Mouse (Mus musculus) heart, embryonic 14.5 days (tissue): Measurements from ENCODE around the gene Sirpa. TPM values are rescaled to one million over a fixed set of nuclear protein-coding genes. Genes with fewer than 3 reads are reported as not detected.

Experiments used
- ATAC-seq: fragments of 200-750 bp; cut with Nextera tagmentation; 2 replicates; pipeline ENCODE4 v1.8.0; 2017; ENCODE audit warnings: low read depth, moderate TSS enrichment; ENCODE audit not compliant: insufficient number of reproducible peaks, insufficient read depth, low FRiP score
- H3K27ac ChIP-seq, 2 experiments: fragments of 200-500 bp in 1 of 2; fragments of 300-500 bp in 1 of 2; sonication (generic) in 1 of 2; replicated peaks in 1 of 2; 2 replicates each; pipeline ENCODE4 v1.5.1; 2012 to 2014; ENCODE audit warnings: low read depth in 2 of 2, low read length in 2 of 2, control low read depth in 1 of 2, mild to moderate bottlenecking in 1 of 2, mixed read lengths in 1 of 2; ENCODE audit not compliant: control insufficient read depth in 1 of 2, insufficient read depth in 1 of 2
- H3K27me3 ChIP-seq: fragments of 300-500 bp; sonication (generic); 2 replicates; pipeline ENCODE4 v1.6.1; 2014; ENCODE audit warnings: mild to moderate bottlenecking, low read length, control low read depth; ENCODE audit not compliant: control insufficient read depth, insufficient read depth
- H3K36me3 ChIP-seq: fragments of 300-500 bp; sonication (generic); 2 replicates; pipeline ENCODE4 v1.6.1; 2014; ENCODE audit warnings: mild to moderate bottlenecking, control low read depth, low read length, mixed read lengths; ENCODE audit not compliant: control insufficient read depth, insufficient read depth
- H3K4me1 ChIP-seq, 2 experiments: fragments of 200-500 bp in 1 of 2; fragments of 300-500 bp in 1 of 2; sonication (generic) in 1 of 2; 2 replicates each; pipeline ENCODE4 v1.6.1; 2012 to 2014; ENCODE audit warnings: low read length in 2 of 2, control low read depth in 1 of 2, mixed read lengths in 1 of 2; ENCODE audit not compliant: control insufficient read depth in 2 of 2, insufficient read depth in 2 of 2
- H3K4me2 ChIP-seq: fragments of 300-500 bp; sonication (generic); 2 replicates; pipeline ENCODE4 v1.6.1; 2014; ENCODE audit warnings: mild to moderate bottlenecking, low read length
- H3K4me3 ChIP-seq, 2 experiments: fragments of 200-500 bp in 1 of 2; fragments of 300-500 bp in 1 of 2; sonication (generic) in 1 of 2; 2 replicates each; pipeline ENCODE4 v1.5.1; 2012 to 2014; ENCODE audit warnings: low read length in 2 of 2, mild to moderate bottlenecking in 2 of 2, control low read depth in 1 of 2, low read depth in 1 of 2, moderate library complexity in 1 of 2; ENCODE audit not compliant: control insufficient read depth in 1 of 2, insufficient read depth in 1 of 2
- H3K9ac ChIP-seq: fragments of 300-500 bp; sonication (generic); 2 replicates; pipeline ENCODE4 v1.6.1; 2014; ENCODE audit warnings: mild to moderate bottlenecking, low read length
- H3K9me3 ChIP-seq: fragments of 300-500 bp; sonication (generic); 2 replicates; pipeline ENCODE4 v1.6.1; 2016; ENCODE audit warnings: low read length, control low read depth; ENCODE audit not compliant: control insufficient read depth
- whole genome bisulfite sequencing: fragments of 180-500 bp; shearing (Covaris S2); extraction: QIAGEN DNeasy Blood & Tissue Kit; methylation state at CpG from one replicate; pipeline ENCODE4 v1.1.7; 2014; 5-methylcytosine and 5-hydroxymethylcytosine counted together
- polyA plus RNA-seq: library from polyadenylated mRNA; unstranded; fragments of >200 nt; fragmentation: Nextera tagmentation; extraction: Ambion mirVana; gene quantifications from 2 replicates; pipeline ENCODE4 v1.2.1, GENCODE M21; 2014

Sirpa gene
- polyA plus RNA-seq, 1 experiment from 2014 or later = 19.8 TPM

DNA sequence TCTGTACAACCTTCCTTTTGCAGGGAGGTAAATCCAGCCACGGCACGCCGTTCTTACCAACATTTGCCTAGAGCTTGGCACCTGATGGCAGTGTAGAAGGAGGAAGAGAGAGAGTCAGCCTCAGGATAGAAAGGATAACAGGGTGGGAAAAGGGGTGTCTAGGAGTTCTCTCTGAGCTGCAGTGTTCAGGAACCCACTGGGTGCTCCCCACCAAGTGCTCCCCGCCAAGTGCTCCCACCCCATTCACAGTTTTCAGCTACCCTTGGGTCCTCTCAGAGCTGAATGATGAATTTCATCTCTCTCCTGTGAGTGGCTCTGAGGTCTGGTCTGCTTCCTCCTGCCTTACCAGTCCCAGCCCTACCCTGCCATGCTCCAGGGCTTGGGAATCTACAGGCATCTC, 1.9 kb downstream of the Sirpa start:
- Histone ChIP-seq H3K9ac (peak overlapping the region; percentile 90), H3K36me3 (no peaks in the 10 kb centered on the region), H3K9me3 (no peaks in the 10 kb centered on the region), H3K27ac (no peak overlapping the region), H3K4me3 (peak overlapping the region; percentile 78 to 82; a peak in 2 of 4 replicates), H3K27me3 (no peaks in the 10 kb centered on the region), H3K4me1 (peaks cover 23 to 60% of the 10 kb centered on the region in 2 experiments), H3K4me2 (peak overlapping the region; percentile 91)
- 79% methylated on average over 4 of the region's 4 CpGs for WGBS
- no peak for ATAC-seq

DNA sequence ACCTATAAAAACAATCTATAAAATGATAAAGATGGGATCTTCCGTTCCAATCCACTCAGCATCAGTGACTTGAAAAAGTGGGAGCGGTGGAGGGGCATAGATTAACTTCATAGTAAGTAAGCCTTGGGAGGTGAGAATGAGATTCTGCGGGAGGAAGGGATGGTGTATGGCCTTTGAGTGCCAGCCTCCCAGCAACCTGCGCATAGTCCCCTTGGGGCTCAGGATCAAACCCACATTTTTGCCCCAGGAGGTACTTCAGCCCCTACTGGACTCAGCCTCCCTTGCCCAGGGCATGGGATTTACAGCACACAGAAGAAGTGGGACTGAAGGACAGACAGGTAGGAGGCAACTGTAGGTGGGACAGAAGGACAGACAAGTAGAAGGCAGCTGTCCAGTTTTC, 2.6 kb downstream of the Sirpa start:
- no peak for ATAC-seq
- no peaks in the 10 kb centered on the region for H3K9me3 ChIP-seq

DNA sequence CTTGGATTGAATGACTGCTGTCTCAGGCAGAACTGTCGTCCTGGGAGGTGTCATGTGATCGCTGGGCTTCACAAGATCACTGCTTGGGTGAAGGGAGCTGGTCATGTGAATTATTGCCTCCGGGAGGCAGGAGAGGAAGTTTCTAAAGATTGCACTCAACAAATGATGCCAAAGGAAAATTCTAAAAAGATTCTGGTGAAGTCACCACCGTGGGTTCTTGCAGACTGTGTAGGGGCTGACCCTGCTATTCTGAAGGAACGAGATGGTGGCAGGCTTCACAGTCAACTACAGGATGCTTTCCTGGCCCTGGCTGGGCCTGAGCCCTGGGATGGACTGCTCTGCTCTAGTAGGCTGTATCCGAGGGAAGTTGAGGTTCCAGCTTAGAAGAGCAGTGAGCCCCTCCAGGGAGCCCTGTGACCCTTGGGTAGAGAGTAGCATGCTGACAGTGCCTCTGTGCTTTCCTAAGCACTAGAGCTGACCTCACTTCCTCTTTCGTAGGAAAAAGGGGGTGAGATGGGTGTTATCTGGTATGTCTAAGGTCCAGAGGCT, 3.1 kb downstream of the Sirpa start:
- Histone ChIP-seq H3K9me3 (no peaks in the 10 kb centered on the region), H3K4me3 (no peak overlapping the region), H3K27me3 (no peaks in the 10 kb centered on the region), H3K36me3 (no peaks in the 10 kb centered on the region), H3K4me2 (peak overlapping the region; percentile 11; the same call in 1 of the 2 replicates), H3K27ac (no peak overlapping the region), H3K4me1 (peaks cover 27 to 64% of the 10 kb centered on the region in 2 experiments), H3K9ac (peak overlapping the region; percentile 17; the same call in 1 of the 2 replicates)
- no peak for ATAC-seq
- WGBS = 39% methylated on average over 7 of the region's 7 CpGs

More for the DNA sequence above, 2.6 kb downstream of the Sirpa start:
- Histone ChIP-seq H3K27ac (no peak overlapping the region), H3K4me3 (no peak overlapping the region), H3K27me3 (no peaks in the 10 kb centered on the region), H3K36me3 (no peaks in the 10 kb centered on the region), H3K9ac (peak overlapping the region; percentile 17; the same call in 1 of the 2 replicates), H3K4me2 (peak overlapping the region; percentile 11; the same call in 1 of the 2 replicates), H3K4me1 (peaks cover 26 to 64% of the 10 kb centered on the region in 2 experiments)
- 66% methylated on average over 4 of the region's 4 CpGs for WGBS

DNA sequence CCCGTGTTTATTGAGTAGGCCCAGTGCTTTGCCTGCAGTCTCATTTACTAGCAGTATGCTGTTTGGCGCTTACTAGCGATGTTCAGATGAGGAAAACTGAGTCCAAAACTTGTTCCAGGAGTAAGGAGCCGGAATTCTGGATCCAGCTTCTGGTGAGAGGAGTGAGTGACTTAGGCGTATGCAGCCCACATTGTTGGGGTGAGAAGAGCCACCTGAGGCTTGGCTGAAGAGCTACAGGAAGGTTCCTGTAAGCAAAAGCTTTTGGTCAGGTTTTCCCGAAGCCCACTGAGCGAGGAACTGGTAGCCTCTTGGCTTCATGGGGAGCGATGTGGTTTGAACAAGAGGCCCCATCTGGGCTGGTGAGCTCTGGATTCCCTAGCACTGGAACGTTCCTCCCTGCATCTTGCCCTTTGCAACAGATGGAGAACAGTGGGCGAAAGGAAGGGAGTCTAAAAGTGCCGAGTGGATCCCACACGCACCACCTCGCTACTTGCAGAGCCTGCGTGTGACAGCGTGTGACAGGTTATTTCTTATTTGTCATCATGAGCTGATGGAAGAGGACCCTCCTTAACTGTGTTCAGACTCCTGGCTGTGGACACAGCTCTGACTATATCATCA, 4.0 kb downstream of the Sirpa start:
- no peak for ATAC-seq
- H3K27me3 ChIP-seq = no peaks in the 10 kb centered on the region
- H3K4me1 ChIP-seq = peaks cover 35 to 68% of the 10 kb centered on the region in 2 experiments
- H3K9ac ChIP-seq = no peak overlapping the region
- no peak overlapping the region for H3K4me2 ChIP-seq
- H3K4me3 ChIP-seq = no peak overlapping the region
- no peak overlapping the region for H3K27ac ChIP-seq
- whole genome bisulfite sequencing = 84% methylated on average over 15 of the region's 15 CpGs
- H3K9me3 ChIP-seq = no peaks in the 10 kb centered on the region
- H3K36me3 ChIP-seq = no peaks in the 10 kb centered on the region

DNA sequence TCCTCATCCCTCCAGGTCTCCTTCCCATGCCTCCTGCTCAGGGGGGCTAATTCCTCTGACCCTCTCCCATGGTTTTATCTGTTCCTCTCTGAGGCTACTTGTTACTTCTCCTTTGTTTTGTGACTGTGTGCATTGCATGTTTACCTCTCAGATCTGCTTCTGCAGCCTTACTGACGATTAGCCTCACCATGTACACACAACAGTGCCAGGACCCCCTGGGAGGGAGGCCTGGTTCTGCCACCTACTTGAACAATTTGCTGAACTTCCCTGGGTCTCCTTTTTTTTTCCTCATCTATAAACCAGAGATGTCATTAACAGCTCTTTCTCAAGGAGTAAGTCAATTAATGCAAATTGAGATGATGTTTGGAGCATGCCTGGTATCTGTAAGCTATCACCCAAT, 4.9 kb downstream of the Sirpa start:
- H3K4me2 ChIP-seq = 0 out of 2 replicates have a peak overlapping the region, but pooled peaks have one; percentile 7
- peaks cover 32 to 59% of the 10 kb centered on the region in 2 experiments for H3K4me1 ChIP-seq
- no peak overlapping the region for H3K27ac ChIP-seq
- no peaks in the 10 kb centered on the region for H3K27me3 ChIP-seq
- H3K9me3 ChIP-seq = no peaks in the 10 kb centered on the region
- H3K9ac ChIP-seq = no peak overlapping the region; the same call in 1 of the 2 replicates
- H3K4me3 ChIP-seq = no peak overlapping the region
- H3K36me3 ChIP-seq = no peaks in the 10 kb centered on the region
- WGBS = 39% methylated on average over 1 of the region's 1 CpGs
- ATAC-seq = no peak

DNA sequence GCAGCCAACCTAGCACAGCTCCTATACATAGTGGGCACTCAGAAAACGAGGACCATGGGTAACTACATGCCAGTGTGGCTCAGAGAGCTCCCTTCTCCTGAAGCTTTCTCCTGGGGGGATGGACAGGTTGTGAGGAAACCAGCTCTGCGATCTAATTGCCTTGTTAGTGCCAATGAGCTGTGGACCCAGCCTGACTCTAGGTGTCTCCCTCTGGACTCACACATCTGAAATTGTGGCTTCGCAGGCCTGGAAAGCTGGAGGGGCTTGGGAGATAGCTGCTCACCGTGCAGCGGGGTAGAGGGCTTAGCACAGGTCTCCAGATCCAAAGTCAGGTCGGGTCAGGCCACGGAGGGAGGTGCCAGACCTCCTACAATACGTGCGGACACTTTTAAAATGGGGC, 5.5 kb downstream of the Sirpa start:
- 33% methylated on average over 9 of the region's 9 CpGs for WGBS
- Histone ChIP-seq H3K9ac (peak overlapping the region; percentile 46), H3K4me3 (no peak overlapping the region), H3K36me3 (no peaks in the 10 kb centered on the region), H3K27ac (no peak overlapping the region), H3K4me1 (peaks cover 32 to 59% of the 10 kb centered on the region in 2 experiments), H3K4me2 (peak overlapping the region; percentile 34), H3K9me3 (no peaks in the 10 kb centered on the region), H3K27me3 (no peaks in the 10 kb centered on the region)
- ATAC-seq = no peak

DNA sequence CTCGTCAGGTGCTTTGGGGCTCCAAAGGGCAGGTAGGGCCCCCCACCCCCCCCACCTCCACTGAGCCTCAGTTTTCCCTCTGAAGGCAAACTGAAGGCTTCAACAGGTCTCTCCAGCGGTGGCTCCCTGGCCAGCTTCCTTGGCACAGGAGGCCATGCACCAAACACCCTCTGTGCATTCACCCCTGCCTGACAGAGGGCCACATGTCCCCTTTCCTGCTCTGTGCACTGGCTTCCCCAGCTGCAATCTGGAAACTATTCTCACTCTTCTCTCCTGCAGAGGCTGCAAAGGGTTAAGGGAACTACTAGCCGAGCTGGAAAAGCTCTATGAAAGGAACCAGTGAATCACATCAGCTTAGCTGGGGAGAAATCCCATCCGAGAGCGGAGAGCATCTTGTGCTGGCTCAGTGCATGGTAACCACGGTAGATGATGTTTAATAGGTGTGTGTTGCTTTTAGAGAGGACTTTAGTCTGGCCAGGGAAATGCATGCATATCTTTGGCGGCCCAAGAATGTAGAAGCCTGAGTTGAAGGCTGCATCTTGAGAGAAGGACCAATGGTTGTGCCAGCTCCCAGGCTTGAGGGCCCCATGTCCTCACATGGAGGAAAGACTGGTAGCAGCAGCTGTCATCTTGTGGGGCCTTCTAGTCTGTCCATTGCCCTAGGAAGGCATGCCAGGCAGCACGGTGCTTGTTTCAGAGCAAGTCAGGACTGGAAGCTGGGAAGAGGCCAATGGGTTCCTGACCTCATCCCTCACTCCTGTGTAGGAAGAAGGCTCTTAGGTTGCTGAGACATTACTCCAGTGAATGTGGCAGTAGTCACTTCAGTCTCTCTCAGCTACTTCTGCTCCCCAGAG, 6.8 kb downstream of the Sirpa start:
- Histone ChIP-seq H3K9me3 (no peaks in the 10 kb centered on the region), H3K4me1 (peaks cover 32 to 63% of the 10 kb centered on the region in 2 experiments), H3K9ac (no peak overlapping the region), H3K27ac (no peak overlapping the region), H3K4me2 (no peak overlapping the region), H3K4me3 (no peak overlapping the region), H3K36me3 (no peaks in the 10 kb centered on the region), H3K27me3 (no peaks in the 10 kb centered on the region)
- no peak for ATAC-seq
- 69% methylated on average over 8 of the region's 8 CpGs for WGBS
